20 mouse cellular contexts compared by ENCODE assay signal in genomic region chr10:68182266-68182665, GRCm38 (mm10).
DNase-seq lines count a peak whose midpoint lies in the region; ATAC-seq and TF ChIP-seq lines count a peak whose summit lies in the region.
"Had no signal": no experiment of that assay in that cellular context is flagged by ENCODE, and none has a peak within 500 bp of the region (broad histone marks: within the 10 kb centered on the region; RNA-seq: fewer than 3 reads in every experiment).

No protein-coding gene starts in this region.

- TF ChIP-seq CTCF in layer of hippocampus, adult 2 months (conservative IDR thresholded peaks at IDR 0.05): no peak

- no peaks in the 10 kb centered on the region for H3K9me3 ChIP-seq in neural tube, embryonic 13.5 days
- no peaks in the 10 kb centered on the region for H3K9me3 ChIP-seq in neural tube, embryonic 15.5 days (replicated peaks)
- H3K9me3 ChIP-seq: embryonic facial prominence, embryonic 12.5 days; forebrain, embryonic 12.5 days had no signal

- no peaks in the 10 kb centered on the region for H3K27me3 ChIP-seq in neural tube, embryonic 13.5 days
- no peaks in the 10 kb centered on the region for H3K27me3 ChIP-seq in neural tube, embryonic 15.5 days (replicated peaks)
- H3K27me3 ChIP-seq: embryonic facial prominence, embryonic 12.5 days; forebrain, embryonic 12.5 days had no signal

- peaks cover 5% of the 10 kb centered on the region; the same call in 1 of the 2 replicates for H3K4me1 ChIP-seq in neural tube, embryonic 13.5 days (replicated peaks)
- 0 out of 2 replicates have a peak, but pooled peaks cover 7% of the 10 kb centered on the region for H3K4me1 ChIP-seq in neural tube, embryonic 15.5 days
- H3K4me1 ChIP-seq: forebrain, embryonic 12.5 days had no signal

- H3K4me2 ChIP-seq in neural tube, embryonic 13.5 days: no peak overlapping the region
- no peak overlapping the region for H3K4me2 ChIP-seq in neural tube, embryonic 15.5 days
- H3K4me2 ChIP-seq: embryonic facial prominence, embryonic 12.5 days; forebrain, embryonic 12.5 days; hindbrain, embryonic 14.5 days had no signal

- 71% methylated on average over 6 of the region's 6 CpGs for WGBS in neural tube, embryonic 13.5 days
- WGBS in neural tube, embryonic 15.5 days: 56% methylated on average over 6 of the region's 6 CpGs

- ATAC-seq in cerebellum, adult (ENCODE audit: insufficient number of reproducible peaks, low FRiP score, low TSS enrichment): peak; percentile 61; the same call in 1 of the 2 replicates
- peak; percentile 66 for ATAC-seq in frontal cortex, adult (ENCODE audit: low TSS enrichment)
- ATAC-seq in neural tube, embryonic 13.5 days (ENCODE audit: low read depth): no peak
- no peak for ATAC-seq in neural tube, embryonic 15.5 days (ENCODE audit: low FRiP score)
- ATAC-seq: CD4-positive, CD25-positive, alpha-beta regulatory T cell, adult 4 months; intestine, embryonic 16.5 days had no signal

- H3K9ac ChIP-seq in neural tube, embryonic 13.5 days: no peak overlapping the region
- no peak overlapping the region for H3K9ac ChIP-seq in neural tube, embryonic 15.5 days (replicated peaks)
- H3K9ac ChIP-seq: embryonic facial prominence, embryonic 12.5 days; forebrain, embryonic 12.5 days; hindbrain, embryonic 14.5 days had no signal

- peak overlapping the region; percentile 43 for H3K27ac ChIP-seq in layer of hippocampus, adult 2 months
- H3K27ac ChIP-seq in neural tube, embryonic 13.5 days (replicated peaks): peak overlapping the region; percentile 34; the same call in 1 of the 2 replicates
- H3K27ac ChIP-seq in neural tube, embryonic 15.5 days (replicated peaks): no peak overlapping the region
- H3K27ac ChIP-seq: embryonic facial prominence, embryonic 12.5 days; forebrain, embryonic 12.5 days; hindbrain, embryonic 14.5 days had no signal

- no peak overlapping the region for H3K4me3 ChIP-seq in layer of hippocampus, adult 2 months
- H3K4me3 ChIP-seq in neural tube, embryonic 13.5 days: no peak overlapping the region
- H3K4me3 ChIP-seq in neural tube, embryonic 15.5 days (replicated peaks): no peak overlapping the region
- H3K4me3 ChIP-seq: embryonic facial prominence, embryonic 12.5 days; forebrain, embryonic 12.5 days had no signal

- H3K36me3 ChIP-seq in neural tube, embryonic 13.5 days: peaks cover 12% of the 10 kb centered on the region
- no peaks in the 10 kb centered on the region for H3K36me3 ChIP-seq in neural tube, embryonic 15.5 days
- H3K36me3 ChIP-seq: forebrain, embryonic 12.5 days; G1E had no signal

- no peak for DNase-seq in cerebellum, adult 9-11 months
- DNase-seq in frontal cortex, postnatal 25 days (ENCODE audit: low spot score in 2 of 2): no peak
- no peak for DNase-seq in layer of hippocampus, adult 2 months (ENCODE audit: low spot score in 2 of 2)
- no peak for DNase-seq in layer of hippocampus, postnatal 14 days (ENCODE audit: low spot score in 2 of 2)
- DNase-seq: adrenal gland, postnatal 10 days; B cell, adult 2 months; cerebellum, adult 18-20 months; cerebellum, postnatal 25 days; gastrocnemius, postnatal 14 days; heart, postnatal 10 days had no signal

Comparison
In these comparisons a context has a peak if more than half of its experiments do, and no peak if none do; other contexts are left out.
1. ATAC-seq: peak in cerebellum, adult (single experiment) and frontal cortex, adult (single experiment); none in neural tube, embryonic 13.5 days (single experiment) and neural tube, embryonic 15.5 days (single experiment).